Mouse (Mus musculus) limb, embryonic 14.5 days (tissue): Measurements from ENCODE around the gene Gm20721. TPM values are rescaled to one million over a fixed set of nuclear protein-coding genes. Genes with fewer than 3 reads are reported as not detected.

Source experiments
- ATAC-seq: fragments of 200-750 bp; cut with Nextera tagmentation; 2 replicates; pipeline ENCODE4 v1.8.0; 2017; ENCODE audit warnings: low read depth, moderate number of reproducible peaks, moderate TSS enrichment; ENCODE audit not compliant: low FRiP score
- DNase-seq: peaks from one replicate; pipeline ENCODE4 v3.0.0-alpha.2; 2015; ENCODE audit warnings: low spot score
- H3K27ac ChIP-seq: fragments of 300-500 bp; sonication (generic); replicated peaks from 2 replicates; pipeline ENCODE4 v1.5.1; 2014; ENCODE audit warnings: low read depth, mild to moderate bottlenecking, low read length, moderate library complexity, mixed read lengths
- H3K27me3 ChIP-seq: fragments of 300-500 bp; sonication (generic); 2 replicates; pipeline ENCODE4 v1.6.1; 2014; ENCODE audit warnings: low read length, mixed read lengths; ENCODE audit not compliant: control insufficient read depth, insufficient read depth
- H3K36me3 ChIP-seq: fragments of 300-500 bp; sonication (generic); 2 replicates; pipeline ENCODE4 v1.6.1; 2014; ENCODE audit warnings: mild to moderate bottlenecking, low read length, moderate library complexity, mixed read lengths; ENCODE audit not compliant: control insufficient read depth, insufficient read depth
- H3K4me1 ChIP-seq: fragments of 300-500 bp; sonication (generic); 2 replicates; pipeline ENCODE4 v1.6.1; 2014; ENCODE audit warnings: antibody characterized with exemption, low read length, mixed read lengths; ENCODE audit not compliant: control insufficient read depth, insufficient read depth
- H3K4me2 ChIP-seq: fragments of 300-500 bp; sonication (generic); replicated peaks from 2 replicates; pipeline ENCODE4 v1.6.1; 2014; ENCODE audit warnings: low read depth, mild to moderate bottlenecking, low read length, moderate library complexity; ENCODE audit not compliant: severe bottlenecking
- H3K4me3 ChIP-seq: fragments of 300-500 bp; sonication (generic); replicated peaks from 2 replicates; pipeline ENCODE4 v1.5.1; 2014; ENCODE audit warnings: low read length
- H3K9ac ChIP-seq: fragments of 300-500 bp; sonication (generic); 2 replicates; pipeline ENCODE4 v1.6.1; 2014; ENCODE audit warnings: mild to moderate bottlenecking, low read depth, low read length, moderate library complexity; ENCODE audit not compliant: severe bottlenecking
- H3K9me3 ChIP-seq: fragments of 300-500 bp; sonication (generic); 2 replicates; pipeline ENCODE4 v1.6.1; 2016; ENCODE audit warnings: low read length; ENCODE audit not compliant: control insufficient read depth
- POLR2A ChIP-seq: fragments of 200-500 bp; IDR thresholded peaks from 2 replicates; pipeline ENCODE4 v1.8.0; 2012; ENCODE audit warnings: inconsistent platforms, mild to moderate bottlenecking, moderate library complexity, borderline replicate concordance; ENCODE audit not compliant: insufficient read depth, insufficient read length; ENCODE audit errors: extremely low read depth
- WGBS: fragments of 180-500 bp; shearing (Covaris S2); extraction: QIAGEN DNeasy Blood & Tissue Kit; methylation state at CpG from one replicate; pipeline ENCODE4 v1.1.7; 2014; 5-methylcytosine and 5-hydroxymethylcytosine counted together
- polyA plus RNA-seq, 2 experiments: library from polyadenylated mRNA; depleted of rRNA in 1 of 2; stranded (reverse) in 1 of 2; unstranded in 1 of 2; fragments of >200 nt; fragmentation: Nextera tagmentation in 1 of 2; extraction: Ambion mirVana in 1 of 2; gene quantifications; 2 replicates each; pipeline versions ENCODE4 v1.2.1 to v1.2.3; 2012 to 2014

Gene Gm20721
- polyA plus RNA-seq, 2 experiments: 0.65 to 13.4 TPM

DNA sequence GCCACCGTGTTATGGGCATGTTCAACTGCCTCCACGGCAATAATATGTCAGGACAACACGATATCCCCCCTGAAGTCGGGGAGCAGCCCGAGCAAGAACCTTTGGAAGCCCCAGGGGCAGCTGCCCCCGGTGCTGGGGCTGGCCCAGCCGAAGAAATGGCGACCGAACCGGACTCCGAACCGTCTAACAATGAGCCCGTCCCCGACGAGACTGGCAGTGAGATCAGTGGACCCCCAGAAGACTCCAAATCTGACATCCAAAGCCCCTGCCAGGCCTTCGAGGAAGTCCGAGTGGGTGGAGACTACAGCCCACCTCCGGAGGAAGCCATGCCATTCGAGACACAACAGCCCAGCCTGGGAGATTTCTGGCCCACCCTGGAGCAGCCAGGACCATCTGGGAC is 48.7 kb downstream of the Gm20721 start:
- peak overlapping the region; percentile 34; the same call in 1 of the 2 replicates for H3K4me3 ChIP-seq
- WGBS: 65% methylated on average over 19 of the region's 19 CpGs
- ATAC-seq: no peak

DNA sequence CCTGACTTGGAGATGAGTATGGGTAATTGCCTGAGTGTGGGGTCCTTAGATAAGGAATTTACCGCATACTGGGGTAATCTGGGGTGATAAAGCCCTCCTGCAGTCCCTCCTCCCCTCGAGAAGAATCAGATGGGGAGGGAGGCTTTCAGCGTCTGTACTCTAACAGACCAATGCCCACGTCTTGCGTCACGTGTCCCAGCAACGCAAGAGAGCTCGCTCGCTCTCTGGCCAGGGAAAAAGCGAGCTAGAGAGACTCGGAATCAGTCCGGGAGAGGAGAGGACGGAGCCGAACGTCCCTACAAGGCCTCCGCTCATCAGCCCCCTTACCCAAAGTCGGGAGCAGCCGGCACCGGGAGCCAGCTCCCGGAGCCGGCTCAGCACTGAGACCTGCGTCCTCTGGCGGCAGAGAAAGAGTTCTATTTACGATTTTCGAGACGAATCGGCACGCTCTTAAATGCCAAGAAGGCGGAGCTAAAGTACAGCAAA is 49.4 kb downstream of the Gm20721 start:
- peak; percentile 56 for DNase-seq
- WGBS: 54% methylated on average over 29 of the region's 29 CpGs
- Histone ChIP-seq H3K4me1 (peaks cover 8% of the 10 kb centered on the region; the same call in 1 of the 2 replicates), H3K4me3 (0 out of 2 replicates have a peak overlapping the region, but pooled peaks have one; percentile 10), H3K36me3 (peaks cover 32% of the 10 kb centered on the region; the same call in 1 of the 2 replicates), H3K9ac (no peak overlapping the region), H3K9me3 (peaks cover 69% of the 10 kb centered on the region), H3K27ac (no peak overlapping the region), H3K4me2 (peak overlapping the region; percentile 36), H3K27me3 (peaks cover 39% of the 10 kb centered on the region)
- no peak for ATAC-seq
- no peak for TF ChIP-seq POLR2A

More for the DNA sequence above, 48.7 kb downstream of the Gm20721 start:
- Histone ChIP-seq H3K4me2 (peak overlapping the region; percentile 43; the same call in 1 of the 2 replicates), H3K36me3 (peaks cover 25% of the 10 kb centered on the region; the same call in 1 of the 2 replicates), H3K27ac (no peak overlapping the region), H3K9me3 (peaks cover 69% of the 10 kb centered on the region), H3K9ac (no peak overlapping the region), H3K4me1 (peaks cover 3% of the 10 kb centered on the region; the same call in 1 of the 2 replicates), H3K27me3 (peaks cover 39% of the 10 kb centered on the region)
- no peak for DNase-seq
- no peak for TF ChIP-seq POLR2A

DNA sequence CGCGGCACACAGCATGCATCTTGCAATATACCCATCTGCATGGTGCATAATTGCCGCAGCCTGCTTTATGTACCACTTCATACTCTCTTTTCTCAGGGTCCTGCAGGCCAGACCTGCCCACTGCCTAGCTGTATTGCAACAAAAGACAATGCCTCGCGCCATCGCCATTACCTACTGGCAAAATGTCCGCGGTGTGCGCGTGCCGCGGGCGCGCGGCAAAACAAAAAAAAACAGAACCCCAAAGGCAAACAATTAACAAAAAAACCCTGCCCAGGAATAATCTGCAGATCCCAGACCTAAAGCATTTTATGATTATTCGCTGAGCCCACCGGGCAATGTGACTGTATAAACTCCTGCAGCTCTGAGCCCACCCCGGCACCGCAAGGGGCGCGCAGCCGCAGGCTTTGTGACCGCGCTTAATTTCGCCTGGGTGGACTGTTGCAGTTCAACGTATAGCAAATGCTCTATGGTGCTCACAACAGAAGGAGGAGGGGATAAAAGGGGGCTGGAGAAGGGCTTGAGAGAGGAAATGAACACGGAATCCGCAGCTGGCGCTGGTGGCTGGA is 50.5 kb downstream of the Gm20721 start:
- Histone ChIP-seq H3K27me3 (peaks cover 38% of the 10 kb centered on the region), H3K27ac (peak overlapping the region; percentile 52; the same call in 1 of the 2 replicates), H3K4me3 (peak overlapping the region; percentile 60), H3K9me3 (peaks cover 68% of the 10 kb centered on the region), H3K9ac (peak overlapping the region; percentile 25; the same call in 1 of the 2 replicates), H3K4me2 (peak overlapping the region; percentile 57), H3K4me1 (peaks cover 15% of the 10 kb centered on the region), H3K36me3 (peaks cover 42% of the 10 kb centered on the region)
- DNase-seq (no peak), ATAC-seq (no peak)
- TF ChIP-seq POLR2A: no peak
- WGBS: 46% methylated on average over 29 of the region's 29 CpGs

DNA sequence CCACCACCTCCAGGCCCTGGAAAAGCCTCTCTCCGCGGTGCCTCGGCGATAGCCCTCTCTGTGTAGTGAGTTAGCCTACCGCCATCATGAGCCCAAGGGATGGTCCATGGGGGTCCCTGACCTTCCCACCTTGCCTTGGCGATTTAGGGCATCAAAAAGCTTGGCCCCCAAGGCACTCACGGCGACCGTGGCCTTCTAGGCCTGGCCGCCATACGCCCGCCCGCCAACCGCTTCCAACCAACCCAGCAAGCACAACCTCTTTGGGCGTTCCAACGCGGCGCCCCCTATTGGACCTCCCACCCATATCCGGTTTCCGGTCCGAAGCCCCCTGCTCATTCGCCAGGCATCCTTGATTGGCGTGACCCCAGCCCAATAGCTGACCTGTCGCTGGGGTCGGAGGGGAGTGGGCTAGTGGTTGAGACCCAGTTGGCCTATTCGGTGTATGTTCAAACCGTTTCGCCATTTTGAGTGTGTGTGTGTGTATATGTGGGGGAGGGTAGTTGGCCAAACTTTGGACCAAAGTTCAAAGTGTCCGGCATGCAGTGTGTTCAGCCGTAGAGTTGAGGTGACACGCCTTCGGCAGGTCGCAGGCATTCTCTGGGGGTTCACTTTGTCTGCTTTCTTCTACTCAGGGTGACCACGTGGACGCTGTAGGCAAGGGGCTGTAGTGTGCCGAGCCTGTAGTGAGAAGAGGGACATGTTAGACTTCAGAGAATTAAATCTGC is 51.2 kb downstream of the Gm20721 start:
- Histone ChIP-seq H3K9me3 (peaks cover 61% of the 10 kb centered on the region), H3K4me1 (peaks cover 22% of the 10 kb centered on the region), H3K27ac (peak overlapping the region; percentile 83), H3K36me3 (peaks cover 43% of the 10 kb centered on the region), H3K4me2 (peak overlapping the region; percentile 57), H3K27me3 (peaks cover 31% of the 10 kb centered on the region), H3K9ac (peak overlapping the region; percentile 75), H3K4me3 (peak overlapping the region; percentile 60)
- ATAC-seq (peak; percentile 87), DNase-seq (peak; percentile 94)
- TF ChIP-seq POLR2A: peak; percentile 46; the same call in 1 of the 2 replicates
- WGBS: 54% methylated on average over 35 of the region's 36 CpGs

DNA sequence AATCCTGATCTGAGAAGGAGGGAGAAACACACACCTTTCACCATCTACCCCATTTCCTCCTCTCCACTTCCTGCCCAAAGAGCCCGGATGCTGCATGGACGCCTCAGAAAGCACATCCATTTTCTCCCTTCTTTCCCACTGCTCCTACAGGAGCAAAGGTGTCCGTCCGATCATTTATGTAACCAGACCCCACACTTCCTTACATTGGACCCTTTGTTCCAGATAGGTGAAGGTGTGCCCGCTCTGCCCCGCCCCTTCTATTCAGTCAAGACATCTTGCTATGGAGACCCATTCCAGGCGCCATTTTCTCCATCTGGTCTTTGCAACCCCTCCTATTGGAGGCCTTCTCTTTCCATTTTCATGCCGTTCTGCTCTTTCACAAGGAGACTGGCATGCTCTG is 52.1 kb downstream of the Gm20721 start:
- Histone ChIP-seq H3K9ac (peak overlapping the region; percentile 75), H3K27ac (peak overlapping the region; percentile 83), H3K27me3 (peaks cover 25% of the 10 kb centered on the region), H3K4me1 (peaks cover 23% of the 10 kb centered on the region), H3K9me3 (peaks cover 53% of the 10 kb centered on the region), H3K4me3 (peak overlapping the region; percentile 60), H3K4me2 (peak overlapping the region; percentile 54), H3K36me3 (peaks cover 38% of the 10 kb centered on the region)
- no peak for ATAC-seq
- peak; percentile 47 for DNase-seq
- TF ChIP-seq POLR2A: no peak
- WGBS: 43% methylated on average over 8 of the region's 8 CpGs
